Mouse (Mus musculus) lung, postnatal 10 days (tissue): ENCODE data around the gene Umod.

Experiments used
- DNase-seq: peaks from one replicate; pipeline ENCODE4 v3.0.0; 2021

The Umod gene

DNA sequence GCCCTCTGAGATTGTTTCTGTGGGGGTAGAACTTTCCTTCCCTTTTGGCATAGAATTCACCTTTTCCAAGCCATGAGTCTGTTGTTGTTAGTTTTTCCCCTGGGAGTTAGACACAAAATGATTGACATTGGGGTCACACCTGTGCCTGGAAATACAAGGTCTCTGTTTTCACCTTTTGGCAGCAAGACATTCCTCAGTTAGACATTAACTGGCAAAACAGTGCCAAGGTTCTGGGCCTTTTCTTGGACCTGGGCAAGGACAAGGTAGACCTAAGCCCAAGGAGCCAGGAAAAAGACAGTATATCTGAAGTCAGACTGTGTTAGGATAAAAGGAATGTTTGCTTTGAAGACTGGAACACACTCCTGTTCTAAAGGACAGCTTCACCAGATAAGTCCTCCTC lies at the start of gene Umod:
Umod (minus strand) TSS at position 27 of the 400 bp plus-strand sequence.
- DNase-seq: no peak

DNA sequence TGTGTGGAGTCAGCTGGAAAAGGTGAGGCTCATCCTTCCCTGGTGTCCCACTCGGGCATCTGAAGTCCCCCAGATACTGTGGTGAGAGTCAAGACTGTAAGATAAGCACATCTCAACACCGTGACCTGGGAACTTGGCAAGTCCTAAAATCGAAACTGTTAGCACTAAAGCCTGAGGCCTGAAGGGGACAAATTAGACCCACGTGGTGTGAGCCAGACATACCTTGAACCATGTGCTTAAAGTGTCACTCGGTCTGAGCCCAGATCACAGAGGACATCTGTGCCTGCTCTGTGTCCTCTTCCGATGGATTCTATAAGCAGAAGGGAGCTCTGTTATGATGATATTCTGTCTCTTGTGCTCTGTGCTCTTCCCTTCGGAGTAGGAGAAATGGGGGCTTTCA lies 49.5 kb upstream of the Umod start:
- DNase-seq: no peak

DNA sequence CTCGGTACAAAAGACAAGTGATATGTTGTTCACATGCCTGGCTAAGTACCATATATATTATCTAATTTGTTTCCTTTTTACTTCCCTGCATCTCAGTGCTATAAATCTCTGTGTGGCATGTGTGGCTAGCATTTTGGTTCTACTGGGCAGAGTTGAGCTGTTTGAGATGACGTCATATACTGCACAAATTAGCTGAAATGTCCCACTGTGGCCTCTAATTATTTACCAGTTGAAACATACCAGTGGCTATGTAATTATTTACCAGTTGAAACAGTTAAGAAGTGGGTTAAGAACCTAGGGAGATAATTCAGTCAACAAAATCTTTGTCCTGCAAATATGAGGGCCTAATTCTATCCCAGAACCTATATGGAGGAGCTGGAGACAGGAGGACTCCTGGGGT lies 48.5 kb upstream of the Umod start:
- DNase-seq: no peak

DNA sequence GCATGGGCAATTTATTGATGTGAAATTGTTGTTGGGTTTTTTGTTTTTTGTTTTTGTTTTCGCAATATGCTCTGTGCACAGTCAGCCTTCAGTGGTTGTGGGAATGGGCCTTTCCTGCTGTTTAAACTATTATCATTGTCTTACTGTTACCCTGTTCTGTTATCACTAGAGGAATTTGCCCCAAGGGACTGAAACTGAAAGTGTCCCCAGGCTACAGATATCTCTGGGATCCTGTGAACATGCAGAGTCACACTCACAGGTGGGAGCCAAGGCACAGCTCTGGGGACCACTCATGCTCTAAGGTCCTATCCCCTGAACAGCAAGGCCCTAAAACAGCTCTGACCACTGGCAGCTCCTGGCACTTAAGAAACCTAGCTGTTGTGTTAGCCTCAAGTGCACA lies 48.1 kb upstream of the Umod start:
- DNase-seq: no peak

DNA sequence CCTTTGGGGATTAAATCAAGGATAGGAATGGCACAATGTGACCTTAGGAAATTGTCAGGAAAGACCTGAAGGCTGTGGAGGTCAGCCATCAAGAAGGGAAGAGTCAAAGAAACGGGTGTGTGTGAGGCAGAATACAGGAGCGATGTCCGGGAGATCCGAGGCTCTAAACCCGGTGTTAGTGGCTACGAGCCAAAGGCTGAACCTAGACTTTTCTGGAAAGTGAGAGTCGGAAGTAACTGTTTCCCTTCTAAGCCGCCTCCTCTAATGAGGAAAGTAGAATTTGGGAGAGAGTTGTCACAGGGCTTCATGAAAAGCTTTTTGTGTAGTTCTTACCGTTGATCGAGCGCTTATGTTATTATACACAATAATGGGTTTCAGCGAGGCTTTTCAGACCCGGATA lies 47.4 kb upstream of the Umod start:
- DNase-seq: no peak

DNA sequence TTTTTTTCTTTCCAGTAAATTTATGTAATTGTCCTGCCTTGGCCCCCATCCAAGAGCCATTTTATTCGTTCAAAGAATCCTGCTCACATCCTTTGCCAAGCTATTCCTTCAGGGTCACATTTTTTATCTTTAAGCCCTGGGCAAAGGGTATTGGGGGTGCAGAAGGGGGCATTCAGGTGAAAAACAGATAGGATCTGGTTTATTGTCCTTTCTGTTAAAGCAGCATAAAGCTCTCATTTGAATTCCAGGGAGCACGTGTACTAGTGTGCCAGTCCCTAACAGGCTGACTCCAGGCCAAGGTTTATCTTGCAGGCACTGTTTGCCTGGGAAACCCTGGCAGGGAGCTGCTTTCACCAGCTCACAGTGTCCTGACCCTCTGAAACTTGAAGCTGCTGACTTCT lies 46.8 kb upstream of the Umod start:
- DNase-seq: no peak

DNA sequence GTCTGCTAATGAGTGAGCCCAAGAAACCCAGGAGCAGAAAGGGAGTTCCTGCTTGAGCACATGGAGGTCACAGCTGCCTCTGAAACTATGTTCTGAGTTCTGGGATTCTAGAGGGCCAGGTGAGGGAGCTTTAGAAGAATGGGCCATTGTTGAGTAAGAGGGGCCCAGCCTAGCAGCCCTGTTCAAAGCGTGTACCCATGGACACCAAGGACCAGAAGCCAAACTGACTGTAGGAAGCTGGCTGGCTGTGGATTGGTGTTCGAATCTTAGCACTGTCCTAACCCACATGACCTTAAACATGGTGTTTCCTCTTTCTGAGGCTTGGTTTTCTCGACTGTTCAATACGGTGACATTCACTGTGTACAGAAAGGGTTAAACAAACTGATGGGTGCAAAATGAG lies 44.3 kb upstream of the Umod start, which contains the start of gene Pdilt:
Pdilt (minus strand) TSS at position 101 of the 400 bp plus-strand sequence.
- no peak for DNase-seq

DNA sequence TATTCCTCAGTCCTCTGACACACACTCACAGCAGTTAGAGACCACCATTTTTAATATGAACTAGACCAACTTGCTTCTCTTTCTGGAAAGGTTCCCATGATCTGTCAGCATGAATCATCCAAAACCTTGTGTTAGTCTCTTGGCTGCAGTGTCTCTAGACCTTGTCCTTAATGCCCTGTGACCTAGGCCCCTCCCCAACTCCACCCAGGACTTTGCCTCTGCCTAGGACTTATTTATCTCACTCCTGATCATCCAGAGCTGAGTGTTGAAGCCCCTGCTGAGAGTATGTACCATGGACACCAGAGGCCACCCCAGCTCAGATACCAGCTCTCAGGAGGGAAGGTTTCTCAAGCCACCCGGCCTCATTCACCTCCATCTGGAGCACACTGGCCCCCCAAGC lies 43.3 kb upstream of the Umod start:
- DNase-seq: no peak

DNA sequence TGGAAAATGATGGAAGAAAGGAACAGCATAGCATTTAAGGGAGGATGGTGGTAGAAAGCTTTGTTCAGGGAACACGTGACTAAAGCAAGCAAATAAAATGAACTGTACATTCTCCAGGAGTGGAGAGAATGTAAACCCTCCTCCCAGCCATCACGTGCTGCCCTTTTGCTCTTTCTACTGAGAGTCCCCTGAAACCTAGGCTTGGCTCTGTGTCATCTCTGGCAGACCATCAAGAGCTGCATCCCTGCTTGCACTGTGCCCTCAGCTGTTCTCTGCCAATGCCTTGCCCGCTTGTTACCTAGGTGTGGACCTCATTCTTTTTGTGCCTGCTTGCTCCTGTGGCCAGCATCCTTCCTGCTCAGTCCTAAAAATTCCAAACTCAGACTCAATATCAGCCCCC lies 42.7 kb upstream of the Umod start:
- no peak for DNase-seq

DNA sequence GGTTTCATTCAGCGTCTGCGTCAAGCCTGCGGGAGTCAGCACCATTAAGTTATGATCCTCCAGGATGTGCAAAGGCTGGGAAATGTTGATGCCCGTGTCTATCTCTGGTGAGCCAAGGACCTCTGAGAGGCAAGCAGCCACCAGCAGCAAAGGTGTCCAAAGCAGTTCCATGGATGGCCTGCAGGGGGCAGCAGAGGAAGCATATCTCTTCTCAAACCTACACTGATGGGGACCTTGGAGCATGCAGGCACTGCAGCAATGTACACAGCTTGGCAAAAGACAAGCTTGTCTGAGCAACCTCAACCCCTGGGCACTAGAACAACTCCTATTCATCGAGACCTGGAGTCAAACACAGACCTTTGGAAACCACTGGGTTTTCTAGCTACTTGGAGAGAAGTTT lies 40.6 kb upstream of the Umod start:
- peak; percentile 53 for DNase-seq

DNA sequence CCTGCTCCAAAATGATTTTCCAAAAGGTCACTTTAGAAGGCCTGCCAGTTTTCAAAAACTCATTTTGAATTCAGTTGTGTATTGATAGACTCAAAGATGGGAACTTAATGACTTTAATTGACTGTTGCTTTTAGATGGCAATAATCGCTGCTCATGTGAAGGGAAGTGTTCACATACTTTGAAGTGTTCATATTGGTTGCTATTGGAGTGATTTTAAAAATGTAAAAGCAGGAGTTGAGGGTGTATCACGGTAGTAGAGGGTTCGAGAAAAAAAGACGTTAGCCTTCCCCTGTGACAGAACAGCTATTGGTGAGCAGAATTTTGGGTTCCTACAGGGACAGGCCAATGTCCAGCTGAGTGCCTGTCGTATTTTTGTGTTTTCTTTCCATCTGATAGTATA lies 40.1 kb upstream of the Umod start, which contains the start of gene Acsm5:
Acsm5 (plus strand) TSS at position 301 of the 400 bp plus-strand sequence.
- DNase-seq: no peak

DNA sequence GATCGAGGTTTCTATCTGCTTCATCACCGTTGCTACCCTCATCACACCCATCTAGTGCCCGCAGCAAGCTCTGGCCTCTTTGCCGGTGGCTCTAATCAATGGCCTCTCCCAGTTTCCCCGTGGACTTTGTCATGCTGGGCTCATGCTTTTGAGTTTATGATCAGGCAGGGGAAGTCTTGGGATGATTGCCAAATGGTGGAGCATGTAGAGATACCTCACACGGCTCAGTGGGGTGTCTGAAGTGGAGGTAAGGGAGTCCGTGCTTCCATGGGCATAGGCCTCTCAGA lies 37.1 kb upstream of the Umod start:
- no peak for DNase-seq

DNA sequence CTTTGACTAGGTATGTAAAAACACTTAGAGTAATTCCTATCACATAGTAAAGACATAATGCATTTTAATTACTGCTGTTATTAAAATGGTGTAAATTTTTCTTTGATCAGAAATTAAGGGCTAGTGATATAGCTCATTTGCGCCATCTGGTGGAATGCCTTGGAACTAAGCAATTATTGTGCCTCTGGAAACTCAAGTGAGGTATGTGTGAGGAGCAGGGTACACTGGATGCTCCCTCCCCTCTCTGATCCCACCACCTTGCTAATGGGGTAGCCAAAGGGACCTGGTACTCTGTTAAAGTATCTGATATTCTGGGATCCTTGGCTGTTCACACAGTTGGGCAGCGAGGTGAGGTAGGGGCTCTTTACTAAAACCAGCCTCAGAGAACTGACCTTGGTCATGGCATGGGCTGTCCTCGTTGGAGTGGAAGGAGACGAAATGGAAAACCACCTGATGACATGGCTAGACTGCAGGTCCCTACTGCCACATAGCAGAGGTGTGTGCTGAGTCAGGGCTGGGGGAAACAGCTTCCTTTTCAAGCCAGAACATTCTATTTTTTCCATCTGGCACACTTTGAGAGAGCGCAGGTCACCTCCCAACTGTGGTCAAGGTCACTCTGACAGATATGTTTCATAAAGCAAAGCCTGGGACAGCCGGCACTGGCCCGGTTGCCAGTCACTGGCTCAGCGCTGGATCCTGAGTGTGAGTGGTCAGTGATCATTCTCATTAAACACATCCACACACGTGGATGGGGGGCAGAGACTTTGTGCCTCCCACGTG lies 36.6 kb upstream of the Umod start:
- peak; percentile 24 for DNase-seq

DNA sequence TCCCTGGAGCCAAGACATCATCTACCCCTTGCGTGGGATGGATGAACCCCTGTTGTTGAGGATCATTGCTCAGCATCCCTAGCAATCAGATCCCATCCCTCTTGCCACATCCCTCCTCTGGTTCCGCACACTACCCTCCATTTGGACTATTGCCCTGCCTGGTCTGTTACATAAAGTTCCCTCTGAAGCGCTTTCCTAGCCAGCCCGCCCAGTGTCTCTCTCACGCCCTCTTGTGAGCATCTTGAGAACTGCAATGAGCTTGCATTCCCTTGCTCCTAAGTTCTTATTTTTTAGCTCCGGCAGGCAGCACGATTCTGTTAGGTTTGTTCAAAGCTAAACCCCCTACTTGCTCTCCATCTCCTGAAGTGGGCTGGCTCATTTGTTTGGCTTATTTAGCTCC lies 34.0 kb upstream of the Umod start:
- DNase-seq: peak; percentile 31

DNA sequence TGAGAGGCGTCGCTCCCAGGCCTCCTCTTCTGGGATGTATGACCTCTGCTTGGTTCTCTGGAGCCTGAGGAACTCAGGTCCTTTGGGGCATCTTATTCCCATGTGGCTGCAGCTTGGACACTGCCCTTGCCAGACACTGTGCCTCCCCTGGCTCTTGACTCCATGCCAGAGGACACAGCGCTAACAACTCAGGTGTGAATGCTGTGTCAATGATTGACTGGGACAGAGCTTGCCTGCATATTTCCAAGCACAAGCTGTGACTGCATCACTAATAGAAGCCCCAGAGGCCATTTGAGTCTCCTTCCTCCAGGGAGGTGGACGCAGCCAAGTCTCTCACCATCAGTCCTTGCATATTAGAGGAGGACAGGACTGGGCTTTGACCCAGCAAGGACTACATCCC lies 32.1 kb upstream of the Umod start:
- DNase-seq: no peak

DNA sequence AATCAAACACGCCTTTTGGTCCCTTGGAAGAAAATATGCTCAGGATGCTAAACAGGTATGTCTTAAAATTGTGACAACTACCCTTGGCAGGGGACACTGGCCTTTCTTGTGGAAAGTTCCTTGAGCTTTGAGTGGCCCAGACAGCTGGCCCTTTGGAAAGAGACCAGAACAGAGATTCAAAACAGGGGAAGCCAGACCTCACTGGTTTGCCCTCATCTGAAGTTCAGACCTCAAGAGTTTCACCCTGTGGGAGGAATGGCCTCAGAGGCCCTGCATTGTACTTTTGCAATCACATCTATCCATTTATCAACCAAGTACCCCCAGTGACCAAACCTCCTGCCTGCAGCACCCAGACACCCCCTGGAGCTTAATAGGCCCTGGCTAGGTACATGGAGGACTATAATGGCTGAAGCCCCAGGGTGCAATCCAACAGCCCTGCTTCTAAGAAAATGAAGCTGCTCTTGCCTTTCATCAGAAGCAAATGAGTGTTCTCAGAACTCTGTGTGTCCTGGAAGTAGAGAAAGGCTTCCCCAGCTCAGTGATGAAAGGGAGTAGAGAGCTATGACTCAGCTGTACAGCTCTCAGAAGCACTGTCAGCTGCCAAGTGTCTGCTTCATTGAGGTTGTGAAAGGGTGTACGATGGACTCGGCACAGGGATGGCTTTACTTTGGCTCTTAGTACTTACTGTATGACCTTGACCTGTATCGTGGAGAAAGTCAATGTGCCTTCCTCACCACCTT lies 11.1 kb upstream of the Umod start:
- DNase-seq: no peak

DNA sequence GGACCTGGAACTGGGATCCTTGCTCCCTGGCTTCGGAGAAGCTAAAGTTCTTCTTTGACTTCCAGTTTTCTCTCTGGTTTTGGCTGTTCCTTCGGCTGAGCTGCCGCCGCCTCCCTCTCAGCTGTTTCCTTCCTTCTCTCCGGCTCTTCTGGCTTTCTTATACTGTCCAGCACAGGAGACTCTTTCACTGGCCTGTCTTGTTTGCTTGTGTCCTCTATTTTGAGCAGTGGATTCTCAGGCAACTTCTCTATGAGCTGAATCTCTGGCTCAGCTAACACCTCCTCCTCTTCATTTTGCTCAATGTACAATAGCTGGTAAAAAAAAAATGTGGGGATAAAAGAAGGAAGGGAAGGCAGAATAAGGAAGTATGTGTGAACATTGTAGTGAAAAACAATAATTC lies 7.6 kb upstream of the Umod start:
- DNase-seq: no peak

DNA sequence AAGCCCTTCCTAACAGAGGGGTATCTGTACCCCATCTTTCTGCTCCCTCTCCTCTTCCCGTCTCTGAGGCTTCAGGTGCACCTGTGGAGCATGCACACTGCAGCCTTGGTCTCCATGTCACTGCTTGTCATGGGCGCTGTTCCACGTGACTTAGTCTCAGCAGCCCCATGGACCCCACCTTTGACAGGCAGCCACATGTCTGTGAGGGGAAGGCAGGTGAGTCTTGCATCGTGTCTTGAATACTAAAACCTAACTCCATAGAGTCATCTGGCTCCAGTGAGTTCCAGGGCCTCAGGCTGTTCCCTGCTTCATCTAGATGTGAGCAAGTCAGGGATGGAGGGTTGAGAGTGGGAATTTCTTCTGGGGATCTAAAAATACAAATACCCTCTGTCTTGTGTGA lies 5.1 kb upstream of the Umod start:
- no peak for DNase-seq

DNA sequence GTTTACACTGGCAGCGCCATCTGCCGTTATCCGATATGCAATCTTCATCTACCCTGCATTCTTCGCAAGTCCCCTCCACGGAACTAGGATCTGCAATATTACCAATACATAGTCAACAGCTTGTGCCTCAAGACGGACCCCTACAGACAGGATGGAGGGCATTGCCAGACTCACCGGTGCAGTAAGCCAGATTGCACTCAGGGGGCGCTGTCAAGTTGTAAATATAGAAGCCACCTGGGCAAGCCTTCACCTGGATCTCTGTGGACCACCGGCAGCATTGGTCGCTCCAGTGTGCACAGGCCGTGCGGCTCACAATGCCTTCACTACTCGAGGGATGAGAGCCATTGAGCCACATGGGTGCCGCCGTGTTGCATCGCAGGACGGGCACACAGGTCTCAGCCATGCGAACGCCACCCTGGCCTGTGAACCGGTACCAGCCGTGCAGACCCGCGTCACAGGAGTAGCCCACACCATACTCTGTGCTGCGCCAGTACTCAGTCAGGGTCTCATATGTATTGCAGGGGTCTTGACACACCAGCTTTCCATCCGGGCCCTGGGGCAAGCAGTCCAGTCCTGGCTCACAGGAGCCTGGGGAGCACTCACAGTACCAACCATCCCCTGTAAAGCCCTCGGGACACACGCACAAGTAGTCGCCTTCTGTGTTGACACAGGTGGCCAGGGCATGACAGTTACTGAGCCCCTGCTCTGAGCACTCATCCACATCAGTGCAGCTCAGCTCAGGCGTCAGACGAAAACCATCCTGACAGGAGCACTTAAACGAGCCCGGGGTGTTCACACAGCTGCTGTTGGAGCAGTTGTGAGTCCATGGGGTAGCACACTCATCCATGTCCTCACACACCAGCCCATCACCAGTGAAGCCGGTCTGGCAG lies 2.3 kb downstream of the Umod start:
- no peak for DNase-seq

DNA sequence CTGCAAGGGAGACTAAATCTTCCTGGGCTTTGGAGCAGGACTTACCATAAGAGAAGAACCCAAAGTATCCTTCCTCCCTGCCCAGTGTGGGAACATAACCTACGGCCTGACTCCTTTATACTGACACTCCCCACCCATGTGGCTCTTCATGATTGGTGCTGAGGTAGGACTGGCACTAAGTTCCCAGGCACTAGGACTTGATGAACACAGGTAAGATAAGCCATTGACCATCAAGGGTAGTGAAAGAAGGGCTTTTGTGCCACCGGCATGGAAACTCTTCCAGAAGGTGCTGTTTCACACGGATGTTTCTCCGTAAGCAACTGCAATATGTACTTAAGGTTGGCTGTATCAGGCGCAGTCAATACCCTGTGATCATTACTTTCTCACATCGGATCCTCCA lies 19.9 kb downstream of the Umod start, which contains the start of gene Gp2:
Gp2 (minus strand) TSS at position 101 of the 400 bp plus-strand sequence.
- no peak for DNase-seq

DNA sequence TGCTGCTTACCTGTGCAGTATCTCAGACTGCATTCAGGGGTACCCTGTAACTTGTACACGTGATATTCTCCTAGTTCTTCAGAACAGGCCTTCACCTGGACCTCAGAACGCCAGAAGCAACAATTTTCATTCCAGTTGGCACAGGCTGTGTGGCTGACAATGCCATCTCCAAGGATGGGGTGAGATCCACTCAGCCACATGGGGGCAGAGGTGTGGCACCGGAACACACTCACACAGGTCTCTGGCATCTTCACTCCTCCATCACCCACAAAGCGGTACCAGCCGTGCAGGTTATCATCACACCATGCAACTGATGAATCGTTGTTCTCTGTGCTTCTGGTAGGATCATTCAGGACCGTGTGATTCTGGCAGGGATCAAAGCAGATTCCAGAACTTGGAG lies 24.9 kb downstream of the Umod start:
- DNase-seq: no peak

DNA sequence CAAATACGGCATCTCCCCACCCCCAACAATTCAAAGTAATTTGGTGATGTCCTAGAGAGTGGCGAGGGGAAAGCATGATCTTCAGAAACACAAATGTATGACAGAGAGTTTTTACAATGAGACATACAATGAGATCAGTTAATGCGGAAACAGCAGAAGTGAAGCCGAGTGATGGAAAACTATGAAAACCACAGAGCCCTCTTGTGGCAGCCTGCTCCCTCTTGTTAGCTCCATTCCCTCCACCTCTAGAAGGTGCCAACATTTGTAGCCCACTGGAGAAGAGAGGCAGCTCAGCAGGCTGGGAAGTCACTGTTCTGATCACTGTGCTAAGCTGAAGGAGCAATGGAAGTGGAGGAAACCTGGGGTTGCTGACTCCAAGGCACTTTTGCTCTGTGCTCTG lies 35.2 kb downstream of the Umod start:
- DNase-seq: no peak

DNA sequence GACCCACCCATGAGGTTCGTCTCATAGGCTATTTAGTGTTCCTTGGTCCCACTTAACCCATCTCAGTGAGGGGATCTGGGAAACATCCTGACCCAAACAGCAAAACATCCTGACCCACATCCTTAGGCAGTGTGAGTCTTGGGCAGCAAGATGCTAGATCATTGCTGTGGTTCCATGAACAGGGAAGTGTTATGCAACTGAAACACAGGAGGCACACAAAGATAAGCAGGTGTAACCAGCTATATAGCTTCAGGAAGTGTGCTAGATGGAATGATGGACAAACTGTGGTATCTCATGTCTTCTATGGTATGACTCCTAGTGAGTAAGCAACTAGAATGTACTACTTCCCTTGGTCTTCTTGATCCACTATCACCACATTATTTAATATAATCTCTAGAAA lies 37.1 kb downstream of the Umod start:
- DNase-seq: no peak

DNA sequence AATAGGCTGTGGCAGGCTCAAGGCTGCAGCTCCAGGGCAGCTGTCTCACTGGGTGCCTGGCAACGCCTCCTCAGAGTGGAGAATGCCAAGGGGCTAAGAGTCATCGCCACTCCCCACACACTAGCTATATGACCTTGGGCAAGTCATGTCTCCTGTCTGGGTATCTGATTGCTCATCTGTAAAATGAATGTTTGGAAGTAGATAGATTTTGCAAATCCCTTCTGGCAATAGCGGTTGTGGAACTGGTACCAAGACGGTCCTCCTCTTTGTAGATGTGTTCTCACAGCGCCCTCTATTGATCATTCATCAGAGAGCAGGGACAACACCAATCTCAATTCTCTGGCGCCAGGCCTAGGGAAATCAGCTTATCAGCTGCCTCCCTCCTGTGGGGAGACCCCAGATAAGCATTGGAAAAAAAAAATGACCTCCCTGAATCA lies 51.9 kb downstream of the Umod start:
- DNase-seq: no peak
